Mouse (Mus musculus) erythroblast, embryonic 14.5 days (primary cell): Measurements from ENCODE around the gene Gm13103. TPM values are rescaled to one million over a fixed set of nuclear protein-coding genes. Genes with fewer than 3 reads are reported as not detected.
"Not testable (repeated sequence)": the region's sequence is repeated elsewhere in the genome, so short reads cannot be mapped to it uniquely, and the experiment has no call there.

Experiments
- H3K27me3 ChIP-seq: 2 replicates; pipeline ENCODE4 v1.6.1; 2012; ENCODE audit warnings: inconsistent platforms; ENCODE audit not compliant: control insufficient read depth
- H3K36me3 ChIP-seq: 2 replicates; pipeline ENCODE4 v1.6.1; 2012; ENCODE audit warnings: mild to moderate bottlenecking, inconsistent platforms; ENCODE audit not compliant: control insufficient read depth
- H3K4me1 ChIP-seq: 2 replicates; pipeline ENCODE4 v1.6.1; 2012; ENCODE audit warnings: inconsistent platforms; ENCODE audit not compliant: control insufficient read depth
- H3K4me3 ChIP-seq: replicated peaks from 2 replicates; pipeline ENCODE3; 2012; ENCODE audit warnings: moderate library complexity, mild to moderate bottlenecking, inconsistent platforms
- H3K9me3 ChIP-seq: 2 replicates; pipeline ENCODE4 v1.6.1; 2012; ENCODE audit warnings: low read length, inconsistent platforms, mixed read lengths; ENCODE audit not compliant: control insufficient read depth
- GATA1 ChIP-seq: IDR thresholded peaks from 2 replicates; pipeline ENCODE4 v1.6.1; 2012; ENCODE audit warnings: low read length, inconsistent platforms, mixed read lengths
- TAL1 ChIP-seq: IDR thresholded peaks from 3 replicates; pipeline ENCODE4 v1.6.1; 2012; ENCODE audit warnings: low read length, inconsistent platforms, mixed read lengths
- polyA plus RNA-seq: library from polyadenylated mRNA; stranded (reverse); fragments of >175 nt; gene quantifications from 2 replicates; pipeline ENCODE4 v1.2.3, GENCODE M21; 2012

The Gm13103 gene
- polyA plus RNA-seq, result 0.05 TPM in 1 of 2 replicates, not detected in the other

DNA sequence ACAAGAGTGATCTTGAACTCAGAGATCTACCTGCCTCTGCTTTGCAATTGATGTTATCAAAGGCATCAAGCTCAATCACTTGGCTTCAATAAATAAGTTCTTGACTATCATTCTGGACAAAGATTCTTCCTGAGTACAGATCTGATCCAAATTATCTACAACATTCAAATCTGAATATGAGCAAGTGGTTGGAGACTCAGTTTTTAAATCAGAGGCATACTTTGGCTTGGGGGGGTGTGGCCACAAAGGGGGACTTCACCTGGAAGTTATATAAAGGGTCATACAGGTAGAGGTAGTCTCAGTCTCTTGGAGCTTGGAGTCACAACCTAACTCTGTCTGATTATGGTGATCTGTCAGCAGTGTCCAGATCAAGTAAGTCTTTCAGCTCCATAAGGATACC, at the start of gene Gm13103:
Gene Gm13103, plus strand, starts transcription at position 301 of the 400 bp plus-strand sequence.
- H3K36me3 ChIP-seq, H3K9me3 ChIP-seq, H3K27me3 ChIP-seq, H3K4me3 ChIP-seq, H3K4me1 ChIP-seq: not testable (repeated sequence)

- TF ChIP-seq TAL1 (no peak), GATA1 (no peak)
- peaks cover 14% of the 10 kb centered on the region for H3K9me3 ChIP-seq
- H3K27me3 ChIP-seq, result no peaks in the 10 kb centered on the region
- no peak within 1 kb of the TSS for H3K4me3 ChIP-seq
- no peaks in the 10 kb centered on the region for H3K4me1 ChIP-seq
- H3K36me3 ChIP-seq, result no peaks in the 10 kb centered on the region
Measured at GRCm38 (mm10) chr4:143815993-143816392, 30.3 kb upstream of the Gm13103 start, which contains the start of gene Gm13084. Gene Gm13084 (minus strand): TSS chr4:143816093.

GRCm38 (mm10) chr4:143882371-143882770, 36.1 kb downstream of the Gm13103 start:
- not testable (repeated sequence) for H3K9me3 ChIP-seq, H3K4me3 ChIP-seq, H3K4me1 ChIP-seq, H3K27me3 ChIP-seq, H3K36me3 ChIP-seq

GRCm38 (mm10) chr4:143894406-143894805, 48.1 kb downstream of the Gm13103 start:
- H3K4me3 ChIP-seq, H3K27me3 ChIP-seq, H3K4me1 ChIP-seq, H3K36me3 ChIP-seq: not testable (repeated sequence)
- peaks cover 18% of the 10 kb centered on the region for H3K9me3 ChIP-seq

DNA sequence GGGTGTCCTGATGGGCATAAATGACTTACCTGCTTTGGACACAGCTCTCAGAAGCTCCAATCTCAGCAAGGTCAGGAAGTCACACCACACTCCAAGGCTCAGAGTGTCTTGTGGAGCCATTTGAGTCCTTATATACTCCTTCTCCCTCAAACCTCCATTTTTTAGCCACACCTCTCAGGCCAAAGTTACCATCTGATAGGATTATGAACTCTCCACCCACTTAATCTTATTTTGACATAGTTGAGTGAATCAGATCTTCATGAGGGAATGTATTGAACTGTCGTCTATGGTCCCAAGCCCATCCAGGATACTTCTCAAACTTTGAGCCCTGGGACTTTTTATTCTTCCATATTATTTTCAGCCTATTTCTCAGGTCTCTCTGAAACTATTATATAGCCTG, 54.0 kb downstream of the Gm13103 start, which contains the start of gene Pramef6:
Gene Pramef6, minus strand, starts transcription at position 101 of the 400 bp plus-strand sequence.
- H3K4me3 ChIP-seq, H3K4me1 ChIP-seq, H3K36me3 ChIP-seq, H3K27me3 ChIP-seq: not testable (repeated sequence)
- peaks cover 19% of the 10 kb centered on the region for H3K9me3 ChIP-seq

Other genes starting within 250 kb of the Gm13103 start
- gene Gm13083, start 231.5 kb upstream of the Gm13103 start, polyA plus RNA-seq, result not detected in 2 replicates
- not detected in 2 replicates for gene Gm13088, start 189.3 kb upstream of the Gm13103 start, polyA plus RNA-seq
- not detected in 2 replicates for gene Gm13089, start 143.8 kb upstream of the Gm13103 start, polyA plus RNA-seq
- gene Gm13078, start 127.0 kb upstream of the Gm13103 start, polyA plus RNA-seq, result not detected in 2 replicates
- not detected in 2 replicates for gene Gm13023, start 57.1 kb upstream of the Gm13103 start, polyA plus RNA-seq
- gene Gm13084, start 30.4 kb upstream of the Gm13103 start, polyA plus RNA-seq, result not detected in 2 replicates
- gene Pramef6, start 53.9 kb downstream of the Gm13103 start, polyA plus RNA-seq, result not detected in 2 replicates
- not detected in 2 replicates for gene Pramef25, start 104.5 kb downstream of the Gm13103 start, polyA plus RNA-seq
- gene Gm13101, start 120.5 kb downstream of the Gm13103 start, polyA plus RNA-seq, result not detected in 2 replicates
- gene Pramef17, start 147.9 kb downstream of the Gm13103 start, polyA plus RNA-seq, result not detected in 2 replicates
- gene Pramel4, start 212.6 kb downstream of the Gm13103 start, polyA plus RNA-seq, result not detected in 2 replicates